Mouse (Mus musculus): ENCODE measurements around the gene Btg4. TPM values are rescaled to one million over a fixed set of nuclear protein-coding genes. Genes with fewer than 3 reads are reported as not detected.

The Btg4 gene
- polyA plus RNA-seq, 1 experiment from 2014 or later: not detected

DNA sequence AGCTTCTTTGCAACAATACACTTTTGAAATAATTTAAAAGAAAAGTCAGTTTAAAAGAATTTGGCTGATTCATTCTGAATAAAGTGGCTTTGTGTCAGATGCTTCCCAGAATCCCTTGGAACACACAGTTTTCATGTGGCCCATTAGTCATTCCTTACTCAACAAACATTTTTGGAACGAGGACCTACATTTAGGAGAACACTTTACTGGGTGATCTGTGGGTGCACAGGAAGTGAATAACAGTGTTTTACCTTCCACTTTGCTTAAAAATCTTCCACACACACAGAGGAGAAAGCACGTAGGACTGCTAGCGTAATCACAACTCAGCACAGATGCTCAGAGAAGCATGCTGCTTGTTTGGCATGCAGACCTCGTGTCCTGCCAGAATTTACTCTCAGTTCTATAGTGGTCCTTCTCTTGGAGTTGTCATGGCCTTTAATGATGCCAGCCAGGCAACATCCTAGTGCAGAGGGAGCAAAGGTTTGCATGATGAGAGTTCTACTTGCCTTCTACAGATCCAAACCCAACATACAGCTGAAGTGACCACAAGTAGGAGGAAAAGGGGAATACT, 1.7 kb upstream of the Btg4 start:
- Histone ChIP-seq H3K27me3 (ENCODE audit: control insufficient read depth, insufficient read depth, low read length) (no peaks in the 10 kb centered on the region), H3K36me3 (ENCODE audit: control insufficient read depth, insufficient read depth, low read length) (peaks cover 22% of the 10 kb centered on the region), H3K4me3 (ENCODE audit: control insufficient read depth in 1 of 2, insufficient read depth in 1 of 2, low read depth in 1 of 2, low read length in 2 of 2) (no peak overlapping the region), H3K9ac (ENCODE audit: low read length) (no peak overlapping the region), H3K27ac (replicated peaks in 1 of 2; ENCODE audit: control insufficient read depth in 1 of 2, insufficient read depth in 1 of 2, low read depth in 2 of 2, low read length in 2 of 2) (no peak overlapping the region), H3K4me2 (ENCODE audit: low read length) (no peak overlapping the region), H3K9me3 (ENCODE audit: control insufficient read depth, low read length) (no peaks in the 10 kb centered on the region), H3K4me1 (ENCODE audit: control insufficient read depth in 2 of 2, insufficient read depth in 2 of 2, low read length in 2 of 2) (no peaks in the 10 kb centered on the region)
- ATAC-seq (ENCODE audit: insufficient number of reproducible peaks, insufficient read depth, low FRiP score, low read depth): no peak
- WGBS: 61% methylated on average over 4 of the region's 4 CpGs

DNA sequence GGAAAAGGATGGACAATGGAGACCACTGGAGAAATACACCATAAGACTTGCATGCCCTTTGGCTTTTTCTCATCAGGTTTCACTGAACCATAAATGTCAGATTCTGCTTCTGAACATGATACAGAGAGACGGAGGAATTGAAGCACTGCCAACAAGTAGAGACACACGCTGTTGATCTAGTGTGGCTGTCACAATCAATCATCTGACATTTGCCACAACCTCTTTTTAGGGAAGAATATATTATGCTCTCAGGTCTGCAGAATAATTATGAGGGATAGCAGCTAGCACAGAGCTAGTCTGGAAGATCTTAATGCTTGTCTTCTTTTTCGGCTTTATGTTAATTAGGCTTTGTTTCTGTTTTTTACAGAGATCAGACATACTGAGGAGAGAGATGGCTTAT, 7.5 kb downstream of the Btg4 start:
- H3K9ac ChIP-seq (ENCODE audit: low read length): no peak overlapping the region
- peaks cover 9 to 12% of the 10 kb centered on the region in 2 experiments; a peak in 3 of 4 replicates for H3K4me1 ChIP-seq (ENCODE audit: control insufficient read depth in 2 of 2, insufficient read depth in 2 of 2, low read length in 2 of 2)
- 0 out of 2 replicates have a peak, but pooled peaks cover 4% of the 10 kb centered on the region for H3K36me3 ChIP-seq (ENCODE audit: control insufficient read depth, insufficient read depth, low read length)
- no peak overlapping the region for H3K27ac ChIP-seq (replicated peaks in 1 of 2; ENCODE audit: control insufficient read depth in 1 of 2, insufficient read depth in 1 of 2, low read depth in 2 of 2, low read length in 2 of 2)
- no peak overlapping the region for H3K4me2 ChIP-seq (ENCODE audit: low read length)
- no peaks in the 10 kb centered on the region for H3K27me3 ChIP-seq (ENCODE audit: control insufficient read depth, insufficient read depth, low read length)
- no peaks in the 10 kb centered on the region for H3K9me3 ChIP-seq (ENCODE audit: control insufficient read depth, low read length)
- no peak overlapping the region for H3K4me3 ChIP-seq (ENCODE audit: control insufficient read depth in 1 of 2, insufficient read depth in 1 of 2, low read depth in 1 of 2, low read length in 2 of 2)
- WGBS: 66% methylated on average over 3 of the region's 3 CpGs
- ATAC-seq (ENCODE audit: insufficient number of reproducible peaks, insufficient read depth, low FRiP score, low read depth): no peak

DNA sequence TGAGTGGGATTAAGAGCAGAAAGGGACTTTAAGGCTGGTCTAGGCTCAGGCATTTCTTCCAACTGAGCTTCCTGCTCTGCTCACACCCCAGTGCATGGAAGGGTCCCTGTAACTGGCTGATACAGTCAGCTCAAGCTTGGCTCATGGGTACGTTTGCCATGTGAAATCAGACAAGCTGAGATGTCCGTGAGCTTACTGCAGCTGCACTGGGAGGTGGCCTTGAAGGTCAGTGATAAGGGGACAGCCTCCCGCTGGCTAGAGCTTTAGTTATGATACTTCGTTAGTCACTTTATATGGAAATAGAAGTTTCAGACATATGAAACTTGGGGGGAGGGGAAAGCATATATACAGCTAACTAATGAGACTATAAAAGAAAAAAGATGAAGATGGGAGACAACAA, 10.1 kb downstream of the Btg4 start:
- no peaks in the 10 kb centered on the region for H3K9me3 ChIP-seq (ENCODE audit: control insufficient read depth, low read length)
- 35% methylated on average over 4 of the region's 4 CpGs for WGBS
- no peak overlapping the region for H3K27ac ChIP-seq (replicated peaks in 1 of 2; ENCODE audit: control insufficient read depth in 1 of 2, insufficient read depth in 1 of 2, low read depth in 2 of 2, low read length in 2 of 2)
- no peak overlapping the region for H3K4me2 ChIP-seq (ENCODE audit: low read length)
- ATAC-seq (ENCODE audit: insufficient number of reproducible peaks, insufficient read depth, low FRiP score, low read depth): no peak
- no peaks in the 10 kb centered on the region for H3K27me3 ChIP-seq (ENCODE audit: control insufficient read depth, insufficient read depth, low read length)
- H3K4me3 ChIP-seq (ENCODE audit: control insufficient read depth in 1 of 2, insufficient read depth in 1 of 2, low read depth in 1 of 2, low read length in 2 of 2): no peak overlapping the region
- peaks cover 11 to 12% of the 10 kb centered on the region in 2 experiments; a peak in 3 of 4 replicates for H3K4me1 ChIP-seq (ENCODE audit: control insufficient read depth in 2 of 2, insufficient read depth in 2 of 2, low read length in 2 of 2)
- H3K36me3 ChIP-seq (ENCODE audit: control insufficient read depth, insufficient read depth, low read length): 0 out of 2 replicates have a peak, but pooled peaks cover 4% of the 10 kb centered on the region
- no peak overlapping the region for H3K9ac ChIP-seq (ENCODE audit: low read length)

DNA sequence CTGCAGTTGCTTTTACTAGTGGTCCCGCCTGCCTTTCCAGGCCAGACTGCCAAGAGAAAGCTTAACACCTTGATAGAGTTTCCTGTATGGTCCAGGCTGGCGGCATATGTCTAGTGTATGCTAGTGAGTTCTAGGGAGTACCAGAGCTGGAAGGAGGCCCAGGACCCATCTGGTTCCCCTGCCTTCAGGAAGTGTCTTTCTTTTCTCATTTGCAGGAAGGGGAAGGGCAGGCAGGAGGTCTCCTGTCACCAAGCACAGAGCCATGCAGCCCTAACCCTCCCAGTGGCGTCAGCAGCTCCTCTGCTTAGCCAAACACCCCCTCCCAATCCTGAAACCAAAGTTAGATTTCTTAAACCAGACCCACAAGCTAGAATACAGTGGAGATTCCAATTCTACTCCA, 15.1 kb downstream of the Btg4 start:
- ATAC-seq (ENCODE audit: insufficient number of reproducible peaks, insufficient read depth, low FRiP score, low read depth): peak; percentile 57
- Histone ChIP-seq H3K4me3 (ENCODE audit: control insufficient read depth in 1 of 2, insufficient read depth in 1 of 2, low read depth in 1 of 2, low read length in 2 of 2) (peak overlapping the region; percentile 22 to 53; a peak in 3 of 4 replicates), H3K4me1 (ENCODE audit: control insufficient read depth in 2 of 2, insufficient read depth in 2 of 2, low read length in 2 of 2) (peaks cover 3 to 14% of the 10 kb centered on the region in 2 experiments; a peak in 3 of 4 replicates), H3K27me3 (ENCODE audit: control insufficient read depth, insufficient read depth, low read length) (no peaks in the 10 kb centered on the region), H3K9ac (ENCODE audit: low read length) (no peak overlapping the region; the same call in 1 of the 2 replicates), H3K27ac (replicated peaks in 1 of 2; ENCODE audit: control insufficient read depth in 1 of 2, insufficient read depth in 1 of 2, low read depth in 2 of 2, low read length in 2 of 2) (peak overlapping the region in 1 of 2 experiments; percentile 54; a peak in 1 of 4 replicates), H3K36me3 (ENCODE audit: control insufficient read depth, insufficient read depth, low read length) (no peaks in the 10 kb centered on the region), H3K4me2 (ENCODE audit: low read length) (peak overlapping the region; percentile 82), H3K9me3 (ENCODE audit: control insufficient read depth, low read length) (no peaks in the 10 kb centered on the region)
- WGBS: 25% methylated on average over 3 of the region's 3 CpGs

DNA sequence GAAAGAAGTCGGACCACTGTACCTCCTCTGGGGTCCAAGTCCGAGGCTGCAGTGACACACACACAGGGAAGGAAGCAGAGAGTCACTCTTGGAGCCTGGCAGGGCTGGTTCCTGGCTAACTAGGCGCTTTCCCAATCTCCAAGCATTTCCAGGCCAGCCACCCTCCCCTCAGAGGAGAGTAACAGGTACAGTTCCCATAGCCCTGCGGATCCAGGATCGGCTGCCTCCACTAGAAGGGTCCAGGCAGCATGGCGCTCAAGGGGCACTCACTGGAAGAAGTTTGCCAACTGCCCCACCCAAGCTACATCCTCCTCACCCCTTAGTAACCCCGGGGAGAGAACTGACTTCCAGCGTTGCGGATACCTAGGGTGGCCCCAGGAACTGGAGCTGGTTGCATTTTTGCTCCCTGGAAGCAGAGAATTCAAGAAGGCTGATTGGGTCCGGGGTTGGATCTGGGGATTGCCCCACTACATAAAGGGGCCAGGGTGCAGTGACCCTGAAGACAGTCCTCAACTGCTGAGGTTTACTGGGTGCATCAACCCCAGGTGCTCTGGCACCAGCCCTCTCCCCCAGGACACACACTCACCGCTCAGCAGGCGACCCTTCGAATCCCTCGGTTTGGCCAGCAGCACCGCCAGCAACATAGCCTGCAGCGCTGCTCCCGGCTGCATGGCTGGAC, 15.7 kb downstream of the Btg4 start:
- H3K27ac ChIP-seq (replicated peaks in 1 of 2; ENCODE audit: control insufficient read depth in 1 of 2, insufficient read depth in 1 of 2, low read depth in 2 of 2, low read length in 2 of 2): peak overlapping the region; percentile 29 to 54
- peak; percentile 6; the same call in 1 of the 2 replicates for ATAC-seq (ENCODE audit: insufficient number of reproducible peaks, insufficient read depth, low FRiP score, low read depth)
- H3K36me3 ChIP-seq (ENCODE audit: control insufficient read depth, insufficient read depth, low read length): no peaks in the 10 kb centered on the region
- peak overlapping the region; percentile 82 for H3K4me2 ChIP-seq (ENCODE audit: low read length)
- H3K27me3 ChIP-seq (ENCODE audit: control insufficient read depth, insufficient read depth, low read length): no peaks in the 10 kb centered on the region
- no peaks in the 10 kb centered on the region for H3K9me3 ChIP-seq (ENCODE audit: control insufficient read depth, low read length)
- 0% methylated on average over 17 of the region's 17 CpGs for WGBS
- peak overlapping the region; percentile 71 for H3K9ac ChIP-seq (ENCODE audit: low read length)
- peaks cover 2 to 10% of the 10 kb centered on the region in 2 experiments; a peak in 2 of 4 replicates for H3K4me1 ChIP-seq (ENCODE audit: control insufficient read depth in 2 of 2, insufficient read depth in 2 of 2, low read length in 2 of 2)
- H3K4me3 ChIP-seq (ENCODE audit: control insufficient read depth in 1 of 2, insufficient read depth in 1 of 2, low read depth in 1 of 2, low read length in 2 of 2): peak overlapping the region; percentile 51 to 53

DNA sequence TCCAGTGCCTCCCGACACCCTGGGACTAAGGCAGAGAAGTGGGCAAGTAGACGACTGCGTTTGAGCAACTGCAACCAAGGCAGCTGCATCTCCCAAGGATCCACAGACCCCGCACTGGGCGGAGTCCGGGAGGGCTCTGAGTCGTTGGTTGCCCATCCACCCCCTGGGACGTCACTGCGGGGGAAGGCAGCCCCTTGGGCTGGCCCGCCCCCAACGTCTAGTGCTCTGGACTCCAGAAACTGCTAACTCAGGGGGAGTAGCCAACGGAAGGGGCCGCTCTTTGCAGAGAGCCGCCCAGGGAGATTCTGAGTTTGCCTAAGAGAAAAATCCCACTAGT, 16.2 kb downstream of the Btg4 start, which contains the start of gene Layn:
Layn (minus strand) TSS at position 116 of the 337 bp plus-strand sequence.
- peak within 1 kb of the TSS; percentile 82 for H3K4me2 ChIP-seq (ENCODE audit: low read length)
- WGBS: under 1% methylated on average over 14 of the region's 14 CpGs
- no peaks in the 10 kb centered on the region for H3K27me3 ChIP-seq (ENCODE audit: control insufficient read depth, insufficient read depth, low read length)
- H3K4me3 ChIP-seq (ENCODE audit: control insufficient read depth in 1 of 2, insufficient read depth in 1 of 2, low read depth in 1 of 2, low read length in 2 of 2): peak within 1 kb of the TSS; percentile 51 to 53
- H3K27ac ChIP-seq (replicated peaks in 1 of 2; ENCODE audit: control insufficient read depth in 1 of 2, insufficient read depth in 1 of 2, low read depth in 2 of 2, low read length in 2 of 2): peak within 1 kb of the TSS; percentile 29 to 54
- no peaks in the 10 kb centered on the region for H3K36me3 ChIP-seq (ENCODE audit: control insufficient read depth, insufficient read depth, low read length)
- peak within 1 kb of the TSS; percentile 71 for H3K9ac ChIP-seq (ENCODE audit: low read length)
- peak; percentile 94 for ATAC-seq (ENCODE audit: insufficient number of reproducible peaks, insufficient read depth, low FRiP score, low read depth)
- H3K9me3 ChIP-seq (ENCODE audit: control insufficient read depth, low read length): no peaks in the 10 kb centered on the region
- H3K4me1 ChIP-seq (ENCODE audit: control insufficient read depth in 2 of 2, insufficient read depth in 2 of 2, low read length in 2 of 2): peaks cover 2 to 10% of the 10 kb centered on the region in 2 experiments; a peak in 2 of 4 replicates

DNA sequence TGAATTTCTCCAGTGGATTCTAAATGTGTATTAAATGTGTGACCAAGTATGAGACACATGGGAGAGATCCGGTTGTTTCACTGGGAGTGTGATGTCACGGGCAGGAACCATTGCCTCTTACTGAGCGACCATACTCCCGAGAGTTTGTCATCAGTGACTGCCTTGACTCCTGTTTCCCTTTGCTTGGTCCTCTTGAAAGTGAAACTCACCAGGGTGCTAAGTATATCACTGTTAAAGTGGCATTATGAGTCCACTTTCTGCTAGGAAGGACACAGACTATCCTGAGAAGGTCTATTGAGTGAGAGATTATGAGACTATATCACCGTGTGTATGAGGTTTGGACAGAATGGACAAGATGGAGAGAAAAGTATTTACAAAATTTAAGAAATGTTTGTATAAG, 20.9 kb downstream of the Btg4 start:
- peaks cover 0 to 10% of the 10 kb centered on the region in 2 experiments; a peak in 2 of 4 replicates for H3K4me1 ChIP-seq (ENCODE audit: control insufficient read depth in 2 of 2, insufficient read depth in 2 of 2, low read length in 2 of 2)
- no peaks in the 10 kb centered on the region for H3K9me3 ChIP-seq (ENCODE audit: control insufficient read depth, low read length)
- no peaks in the 10 kb centered on the region for H3K36me3 ChIP-seq (ENCODE audit: control insufficient read depth, insufficient read depth, low read length)
- H3K27ac ChIP-seq (replicated peaks in 1 of 2; ENCODE audit: control insufficient read depth in 1 of 2, insufficient read depth in 1 of 2, low read depth in 2 of 2, low read length in 2 of 2): no peak overlapping the region
- no peak overlapping the region for H3K4me2 ChIP-seq (ENCODE audit: low read length)
- H3K9ac ChIP-seq (ENCODE audit: low read length): no peak overlapping the region
- no peaks in the 10 kb centered on the region for H3K27me3 ChIP-seq (ENCODE audit: control insufficient read depth, insufficient read depth, low read length)
- 71% methylated on average over 5 of the region's 5 CpGs for WGBS
- no peak for ATAC-seq (ENCODE audit: insufficient number of reproducible peaks, insufficient read depth, low FRiP score, low read depth)
- H3K4me3 ChIP-seq (ENCODE audit: control insufficient read depth in 1 of 2, insufficient read depth in 1 of 2, low read depth in 1 of 2, low read length in 2 of 2): no peak overlapping the region
